Mouse (Mus musculus) central nervous system, embryonic 11.5 days (tissue): Measurements from ENCODE around the gene 6030498E09Rik. TPM values are rescaled to one million over a fixed set of nuclear protein-coding genes. Genes with fewer than 3 reads are reported as not detected.

Source experiments
- polyA plus RNA-seq: library from polyadenylated mRNA; depleted of rRNA; stranded (reverse); fragments of >200 nt; gene quantifications from 2 replicates; pipeline ENCODE4 v1.2.3, GENCODE M21; 2012; rRNA removed

The 6030498E09Rik gene
- 0.16 and 0.20 TPM in 2 replicates for polyA plus RNA-seq

DNA sequence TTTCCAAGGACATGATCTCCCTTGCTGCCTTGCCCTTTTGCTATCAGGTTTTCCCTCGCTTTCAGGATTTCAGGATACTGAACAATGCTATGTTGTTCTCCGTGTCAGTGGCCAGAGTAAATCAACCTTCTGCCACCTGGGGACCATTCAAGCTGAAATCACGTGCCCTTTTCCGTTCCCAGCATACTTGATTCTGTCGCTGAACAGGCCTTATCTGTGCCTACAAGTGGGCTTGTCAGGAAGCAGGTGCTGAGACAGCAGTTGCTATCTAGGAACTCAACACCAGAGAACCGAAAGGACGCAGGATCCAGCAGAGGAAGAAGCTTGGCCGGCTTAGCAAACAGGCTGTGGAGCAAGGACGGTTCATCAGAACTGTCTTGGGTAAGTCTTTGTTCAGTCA lies at the start of gene 6030498E09Rik:
Gene 6030498E09Rik (plus strand): TSS at position 194 of the 400 bp plus-strand sequence.

Other genes with a start within 250 kb of the 6030498E09Rik start
- 19.5 and 34.4 TPM in 2 replicates for gene Cul4b, start 196.5 kb upstream of the 6030498E09Rik start, polyA plus RNA-seq
- gene Mcts1, start 172.1 kb upstream of the 6030498E09Rik start, polyA plus RNA-seq = 44.7 and 86.0 TPM in 2 replicates
- gene C1galt1c1, start 137.6 kb upstream of the 6030498E09Rik start, polyA plus RNA-seq = 18.1 and 20.7 TPM in 2 replicates